Mouse (Mus musculus) liver, postnatal 0 days (tissue): Measurements from ENCODE around the gene Cdkn1a. TPM values are rescaled to one million over a fixed set of nuclear protein-coding genes. Genes with fewer than 3 reads are reported as not detected.

ENCODE experiments used
- ATAC-seq: fragments of 200-750 bp; cut with Nextera tagmentation; 2 replicates; pipeline ENCODE4 v1.8.0; 2017; ENCODE audit warnings: mild to moderate bottlenecking, moderate library complexity
- DNase-seq: peaks from one replicate; pipeline ENCODE4 v3.0.0-alpha.2; 2016
- H3K27ac ChIP-seq: fragments of 300-500 bp; sonication (generic); 2 replicates; pipeline ENCODE4 v1.5.1; 2014; ENCODE audit warnings: antibody characterized with exemption, moderate library complexity, mild to moderate bottlenecking, low read depth
- H3K27me3 ChIP-seq: fragments of 300-500 bp; sonication (generic); 2 replicates; pipeline ENCODE4 v1.6.1; 2014; ENCODE audit warnings: low read length, control low read depth, mixed read lengths; ENCODE audit not compliant: insufficient read depth
- H3K36me3 ChIP-seq: fragments of 300-500 bp; sonication (generic); replicated peaks from 2 replicates; pipeline ENCODE4 v1.6.1; 2014; ENCODE audit warnings: mild to moderate bottlenecking, control low read depth, low read length, moderate library complexity, mixed read lengths; ENCODE audit not compliant: insufficient read depth
- H3K4me1 ChIP-seq: fragments of 300-500 bp; sonication (generic); 2 replicates; pipeline ENCODE4 v1.6.1; 2014; ENCODE audit warnings: antibody characterized with exemption, mild to moderate bottlenecking, control low read depth; ENCODE audit not compliant: insufficient read depth
- H3K4me2 ChIP-seq: fragments of 300-500 bp; sonication (generic); 2 replicates; pipeline ENCODE4 v1.6.1; 2014; ENCODE audit warnings: low read depth, mild to moderate bottlenecking, low read length, moderate library complexity, mixed read lengths
- H3K4me3 ChIP-seq: fragments of 300-500 bp; sonication (generic); 2 replicates; pipeline ENCODE4 v1.5.1; 2014; ENCODE audit warnings: low read depth, low read length
- H3K9ac ChIP-seq: fragments of 300-500 bp; sonication (generic); replicated peaks from 2 replicates; pipeline ENCODE4 v1.6.1; 2014; ENCODE audit warnings: mild to moderate bottlenecking, moderate library complexity
- H3K9me3 ChIP-seq: fragments of 300-500 bp; sonication (generic); 2 replicates; pipeline ENCODE4 v1.6.1; 2016; ENCODE audit warnings: mild to moderate bottlenecking, control low read depth, low read length, mixed read lengths
- CTCF ChIP-seq: sonication (generic); IDR thresholded peaks from 2 replicates; pipeline ENCODE4 v1.5.1; 2016; ENCODE audit warnings: antibody characterized with exemption, low read depth
- EP300 ChIP-seq: IDR thresholded peaks from 2 replicates; pipeline ENCODE4 v1.6.1; 2016; ENCODE audit warnings: antibody characterized with exemption, low read depth, mild to moderate bottlenecking
- whole genome bisulfite sequencing: fragments of 180-500 bp; shearing (Covaris S2); extraction: QIAGEN DNeasy Blood & Tissue Kit; methylation state at CpG from one replicate; pipeline ENCODE4 v1.1.7; 2014; ENCODE audit not compliant: insufficient replicate concordance; 5-methylcytosine and 5-hydroxymethylcytosine counted together
- polyA plus RNA-seq: library from polyadenylated mRNA; unstranded; fragments of >200 nt; fragmentation: Nextera tagmentation; extraction: Ambion mirVana; gene quantifications from 2 replicates; pipeline ENCODE4 v1.2.1, GENCODE M21; 2015

The Cdkn1a gene
- polyA plus RNA-seq, 1 experiment from 2014 or later, result 58.1 TPM

GRCm38 (mm10) chr17:29069063-29069462, 21.7 kb upstream of the Cdkn1a start:
- ATAC-seq (no peak), DNase-seq (no peak)
- Histone ChIP-seq H3K36me3 (no peaks in the 10 kb centered on the region), H3K9me3 (no peaks in the 10 kb centered on the region), H3K27ac (no peak overlapping the region), H3K4me1 (peaks cover 19% of the 10 kb centered on the region), H3K4me2 (no peak overlapping the region), H3K4me3 (no peak overlapping the region), H3K27me3 (no peaks in the 10 kb centered on the region), H3K9ac (no peak overlapping the region)
- TF ChIP-seq EP300, result no peak
- no peak for TF ChIP-seq CTCF
- WGBS, result 71% methylated on average over 10 of the region's 10 CpGs

- DNase-seq (no peak), ATAC-seq (no peak)
- WGBS, result 59% methylated on average over 5 of the region's 5 CpGs
- H3K27ac ChIP-seq, result no peak overlapping the region
- no peaks in the 10 kb centered on the region for H3K36me3 ChIP-seq
- H3K4me3 ChIP-seq, result no peak overlapping the region
- no peaks in the 10 kb centered on the region for H3K27me3 ChIP-seq
- peaks cover 19% of the 10 kb centered on the region for H3K4me1 ChIP-seq
- H3K9me3 ChIP-seq, result no peaks in the 10 kb centered on the region
- H3K4me2 ChIP-seq, result no peak overlapping the region
- no peak overlapping the region for H3K9ac ChIP-seq
- no peak for TF ChIP-seq CTCF
- no peak for TF ChIP-seq EP300
Measured at GRCm38 (mm10) chr17:29071820-29072219, 19.0 kb upstream of the Cdkn1a start.

DNA sequence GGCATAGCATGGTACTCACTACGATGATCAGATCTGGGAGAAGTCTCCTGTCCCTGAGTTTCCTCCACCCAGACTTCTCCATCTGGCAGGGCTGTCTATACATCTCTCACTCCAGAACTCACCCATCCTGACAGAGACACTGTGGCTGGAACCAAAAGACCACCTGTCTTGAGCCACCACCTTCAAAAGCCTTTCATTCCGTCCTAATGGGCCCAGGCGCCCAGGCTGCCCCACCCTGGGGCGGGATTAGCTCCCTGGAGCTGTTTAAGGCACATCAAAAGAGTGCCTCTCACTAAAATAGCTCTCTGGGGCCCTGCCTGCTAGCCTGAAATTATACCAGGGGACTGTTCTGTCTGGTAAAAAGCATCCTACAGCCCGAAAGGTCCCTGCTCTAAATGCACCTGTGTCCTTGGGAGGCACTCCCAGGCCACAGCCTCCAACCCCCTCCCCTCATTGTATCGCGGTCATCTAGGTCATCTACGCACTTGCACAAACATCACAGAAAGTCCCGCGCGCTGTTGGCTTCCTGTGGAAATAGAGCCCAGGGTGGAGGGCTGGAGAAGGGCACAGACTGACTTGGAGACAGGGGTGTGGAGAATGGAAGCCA, 18.0 kb upstream of the Cdkn1a start:
- Histone ChIP-seq H3K4me3 (no peak overlapping the region), H3K4me1 (peaks cover 19% of the 10 kb centered on the region), H3K9me3 (no peaks in the 10 kb centered on the region), H3K4me2 (no peak overlapping the region; the same call in 1 of the 2 replicates), H3K9ac (no peak overlapping the region), H3K27ac (peak overlapping the region; percentile 4; the same call in 1 of the 2 replicates), H3K27me3 (no peaks in the 10 kb centered on the region), H3K36me3 (no peaks in the 10 kb centered on the region)
- ATAC-seq (peak; percentile 7; the same call in 1 of the 2 replicates), DNase-seq (no peak)
- 27% methylated on average over 11 of the region's 11 CpGs for WGBS
- TF ChIP-seq CTCF, result no peak
- no peak for TF ChIP-seq EP300

GRCm38 (mm10) chr17:29073313-29073712, 17.5 kb upstream of the Cdkn1a start:
- Histone ChIP-seq H3K4me3 (no peak overlapping the region), H3K36me3 (no peaks in the 10 kb centered on the region), H3K27ac (peak overlapping the region; percentile 66; the same call in 1 of the 2 replicates), H3K4me1 (peaks cover 19% of the 10 kb centered on the region), H3K9me3 (no peaks in the 10 kb centered on the region), H3K27me3 (no peaks in the 10 kb centered on the region), H3K4me2 (peak overlapping the region; percentile 42), H3K9ac (no peak overlapping the region)
- 34% methylated on average over 5 of the region's 5 CpGs for WGBS
- DNase-seq (no peak), ATAC-seq (peak; percentile 71)
- TF ChIP-seq CTCF (no peak), EP300 (no peak)

GRCm38 (mm10) chr17:29074085-29074484, 16.7 kb upstream of the Cdkn1a start:
- H3K27me3 ChIP-seq, result no peaks in the 10 kb centered on the region
- WGBS, result 56% methylated on average over 13 of the region's 13 CpGs
- no peak for ATAC-seq
- no peak for DNase-seq
- H3K27ac ChIP-seq, result no peak overlapping the region
- no peak overlapping the region for H3K4me2 ChIP-seq
- no peak overlapping the region for H3K9ac ChIP-seq
- H3K4me1 ChIP-seq, result peaks cover 25% of the 10 kb centered on the region
- H3K36me3 ChIP-seq, result no peaks in the 10 kb centered on the region
- TF ChIP-seq CTCF, result no peak
- no peak for TF ChIP-seq EP300
- H3K9me3 ChIP-seq, result no peaks in the 10 kb centered on the region
- H3K4me3 ChIP-seq, result no peak overlapping the region

DNA sequence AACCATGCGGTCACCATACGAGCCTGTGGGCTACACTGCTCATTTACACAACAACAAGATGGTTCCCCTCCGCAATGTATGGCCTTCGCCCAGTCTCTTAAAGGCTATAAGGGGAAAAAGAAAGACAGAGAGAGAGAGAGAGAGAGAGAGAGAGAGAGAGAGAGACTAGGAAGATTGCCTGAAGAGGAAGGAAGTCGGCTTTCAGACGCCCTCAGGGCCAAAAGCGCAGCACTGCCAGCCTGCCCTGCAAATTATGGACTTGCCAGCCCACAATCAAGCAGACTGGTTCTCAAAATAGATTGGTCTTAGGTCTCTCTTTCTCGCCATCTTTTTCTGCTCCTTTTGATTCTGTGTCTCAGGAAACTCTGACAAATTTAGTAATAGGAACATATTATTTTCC, 14.5 kb upstream of the Cdkn1a start:
- no peak overlapping the region for H3K9ac ChIP-seq
- ATAC-seq, result no peak
- no peak overlapping the region for H3K4me3 ChIP-seq
- no peak for DNase-seq
- H3K4me2 ChIP-seq, result no peak overlapping the region
- no peaks in the 10 kb centered on the region for H3K36me3 ChIP-seq
- H3K27ac ChIP-seq, result no peak overlapping the region
- no peak for TF ChIP-seq CTCF
- no peaks in the 10 kb centered on the region for H3K9me3 ChIP-seq
- H3K4me1 ChIP-seq, result peaks cover 27% of the 10 kb centered on the region
- WGBS, result 39% methylated on average over 8 of the region's 8 CpGs
- peaks cover 6% of the 10 kb centered on the region for H3K27me3 ChIP-seq
